Mouse (Mus musculus) right cerebral cortex, adult 2 months (tissue): ENCODE results near the gene Aldh6a1.
A peak's percentile ranks its signal among the peaks of the same experiment; 100 is the strongest.

Experiments
- DNase-seq, 2 experiments: peaks; one replicate each; pipeline ENCODE4 v3.0.0; 2021 to 2022; ENCODE audit warnings: low spot score in 2 of 2

The Aldh6a1 gene

DNA sequence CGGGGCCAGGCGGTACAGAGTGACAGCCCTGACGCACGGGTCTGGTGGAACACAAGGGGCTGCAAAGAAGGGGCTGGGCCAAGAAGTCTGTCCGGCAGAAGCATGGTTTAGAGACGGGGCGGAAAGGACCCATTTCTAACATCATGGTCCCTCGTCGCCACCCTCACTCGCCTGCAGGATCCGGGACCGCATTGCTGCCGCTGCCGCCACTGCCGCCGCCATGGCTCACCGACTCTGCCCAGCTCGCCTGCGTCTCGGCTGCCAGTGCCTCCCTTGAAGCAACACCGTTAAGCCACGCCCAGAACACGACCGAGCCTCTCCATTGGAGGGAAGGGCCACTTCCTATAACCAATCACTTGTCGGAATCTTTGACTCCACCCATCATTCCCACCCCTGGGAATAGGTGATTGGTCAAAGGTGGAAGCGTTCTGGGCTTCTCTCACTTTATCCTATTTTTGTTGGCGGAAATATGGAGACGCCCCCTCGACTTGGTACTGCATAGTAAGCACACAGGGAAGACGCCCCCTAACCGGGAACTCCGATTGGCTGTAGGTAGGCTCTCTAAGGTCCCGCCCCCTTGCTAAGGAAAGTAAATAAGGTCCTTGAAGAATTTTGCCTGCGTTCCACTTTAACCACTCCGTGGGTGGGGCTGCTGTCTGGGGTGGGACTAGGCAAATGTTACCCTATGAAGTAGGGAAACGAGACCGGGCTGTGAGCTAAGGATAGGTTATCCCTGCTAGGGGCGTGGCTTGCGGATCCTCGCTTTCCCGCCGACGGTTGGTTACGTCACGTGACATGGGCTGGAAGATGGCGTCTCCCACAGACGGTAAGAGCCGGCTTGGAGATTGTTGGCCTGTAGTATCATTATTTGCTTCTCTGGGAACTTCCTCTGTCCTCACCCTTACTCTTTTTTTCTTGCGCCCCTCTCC lies at the start of gene Aldh6a1, which contains the start of gene Lin52:
Gene Aldh6a1 (minus strand): TSS at position 287 of the 929 bp plus-strand sequence.
Gene Lin52 (plus strand): TSS at position 705 of the 929 bp plus-strand sequence.
- peak; percentile 97 for DNase-seq

GRCm38 (mm10) chr12:84496795-84497194 lies 46.0 kb upstream of the Aldh6a1 start:
- DNase-seq, result no peak

- no peak for DNase-seq
These were observed 36.7 kb upstream of the Aldh6a1 start for GRCm38 (mm10) chr12:84487324-84488056.

GRCm38 (mm10) chr12:84482778-84483585 lies 32.2 kb upstream of the Aldh6a1 start:
- no peak for DNase-seq

DNA sequence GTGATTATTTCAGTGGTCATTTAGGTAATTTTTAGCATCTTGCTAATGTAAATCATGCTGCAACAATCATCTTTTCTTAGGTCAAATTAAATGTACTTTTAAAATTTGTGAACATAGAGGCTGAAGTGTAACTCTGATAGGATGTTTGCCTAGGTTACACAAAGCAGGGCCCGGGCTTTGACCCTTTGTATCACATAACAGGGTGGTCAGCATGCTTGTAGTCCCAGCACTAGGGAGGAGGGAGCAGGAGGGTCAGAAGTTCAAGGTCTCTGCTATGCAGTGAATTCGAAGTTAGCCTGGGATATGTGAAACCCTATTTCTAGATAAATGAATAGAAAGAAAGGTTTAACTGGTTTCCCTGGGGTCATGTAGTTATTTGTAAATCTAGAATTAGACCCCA lies 30.4 kb upstream of the Aldh6a1 start:
- DNase-seq, result no peak

DNA sequence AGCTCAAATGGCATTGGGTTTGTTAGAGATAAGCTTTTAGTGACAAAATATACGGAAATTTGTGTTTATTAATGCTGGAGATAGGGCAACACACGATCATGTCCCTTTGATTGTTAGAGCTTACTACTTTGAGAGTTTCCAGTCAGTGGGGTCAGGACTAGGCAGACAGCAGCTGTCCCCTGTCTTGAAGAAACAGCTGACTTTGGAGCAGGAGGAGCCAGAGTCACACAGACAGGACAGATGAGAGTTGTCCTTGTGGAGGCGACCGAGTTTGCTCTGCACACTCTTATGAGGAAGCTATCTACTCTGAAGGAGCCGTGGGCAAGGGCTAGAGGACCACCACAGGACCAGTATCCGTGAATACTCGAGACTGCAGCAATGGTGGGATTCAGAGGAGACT lies 28.1 kb upstream of the Aldh6a1 start:
- no peak for DNase-seq

DNA sequence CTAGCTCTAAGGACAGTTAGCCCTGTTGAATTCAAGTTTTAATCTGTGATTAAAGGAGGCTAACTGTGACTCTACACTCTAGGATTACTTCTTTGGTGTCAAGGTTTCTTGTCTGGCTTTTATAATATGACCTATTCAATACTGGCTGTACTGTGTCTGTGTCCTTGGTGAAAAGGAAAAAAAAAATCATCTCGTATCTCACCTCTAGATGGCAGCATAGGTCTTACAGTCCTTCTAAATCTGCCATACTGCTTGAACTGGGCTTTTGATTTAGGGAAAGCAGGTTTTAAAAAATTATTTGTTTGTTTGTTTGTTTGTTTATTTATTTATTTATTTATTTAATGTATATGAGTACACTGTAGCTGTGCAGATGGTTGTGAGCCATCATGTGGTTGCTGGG lies 17.9 kb upstream of the Aldh6a1 start:
- DNase-seq, result peak in 1 of 2 experiments; percentile 10

DNA sequence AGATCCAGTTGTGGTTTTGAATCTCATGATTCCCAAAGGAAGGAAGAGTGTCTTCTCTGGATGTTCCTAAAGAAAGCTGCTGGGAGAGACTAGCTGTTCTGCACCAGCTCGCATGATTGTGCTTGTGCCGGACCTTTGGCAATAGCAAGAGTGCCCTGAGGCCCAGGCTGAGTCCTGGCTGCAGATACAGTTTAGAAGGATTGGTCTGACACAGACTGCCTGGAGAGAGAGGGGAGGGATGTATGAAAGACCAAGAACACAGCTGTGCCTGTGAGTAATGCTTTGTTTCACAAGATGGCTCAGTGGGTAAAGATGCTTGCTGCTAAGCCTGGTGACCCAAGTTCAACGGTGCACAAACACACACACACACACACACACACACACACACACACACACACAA lies 12.1 kb upstream of the Aldh6a1 start:
- DNase-seq, result no peak

DNA sequence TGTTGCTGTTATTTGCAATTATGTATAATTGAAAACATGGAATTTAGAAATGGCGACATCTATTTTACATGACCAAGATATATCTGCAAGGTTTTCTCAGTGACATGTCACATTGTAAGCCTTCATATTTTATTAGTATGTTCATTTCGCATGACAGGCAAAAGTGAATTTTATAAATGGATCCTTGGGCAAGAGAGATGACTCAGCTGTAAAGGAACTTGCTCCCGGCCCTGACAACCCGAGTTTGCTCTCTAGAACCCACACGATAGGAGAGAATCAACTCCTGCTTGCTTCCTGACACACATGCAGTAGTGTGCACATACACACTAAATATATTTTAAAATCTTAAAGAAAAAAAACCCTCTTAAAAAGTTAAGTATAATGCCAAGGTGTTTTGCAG lies 10.6 kb upstream of the Aldh6a1 start:
- DNase-seq, result no peak

GRCm38 (mm10) chr12:84459845-84460244 lies 9.0 kb upstream of the Aldh6a1 start:
- DNase-seq, result no peak

- no peak for DNase-seq
These were observed 6.1 kb upstream of the Aldh6a1 start for GRCm38 (mm10) chr12:84456911-84457310.

DNA sequence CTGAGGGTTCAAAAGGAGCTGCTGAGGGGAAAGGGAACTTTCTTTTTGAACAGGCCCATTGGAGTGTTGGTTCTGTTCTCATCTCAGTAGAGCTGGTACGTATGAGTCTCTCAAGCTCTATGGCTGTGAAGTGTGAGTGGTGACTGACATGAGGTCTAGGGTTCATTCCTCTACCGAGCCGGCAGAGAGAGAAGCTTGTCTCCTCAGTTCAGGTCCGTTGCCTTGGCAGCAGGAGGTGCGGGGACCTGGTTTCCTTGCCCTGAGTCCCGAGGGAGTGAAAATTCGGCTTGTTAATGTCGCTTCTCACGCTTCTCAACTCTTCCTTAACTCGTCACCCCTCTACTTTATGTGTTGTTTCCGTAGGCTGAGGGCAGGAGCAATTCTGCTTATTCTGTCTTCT lies 997 bp upstream of the Aldh6a1 start:
- DNase-seq, result no peak

DNA sequence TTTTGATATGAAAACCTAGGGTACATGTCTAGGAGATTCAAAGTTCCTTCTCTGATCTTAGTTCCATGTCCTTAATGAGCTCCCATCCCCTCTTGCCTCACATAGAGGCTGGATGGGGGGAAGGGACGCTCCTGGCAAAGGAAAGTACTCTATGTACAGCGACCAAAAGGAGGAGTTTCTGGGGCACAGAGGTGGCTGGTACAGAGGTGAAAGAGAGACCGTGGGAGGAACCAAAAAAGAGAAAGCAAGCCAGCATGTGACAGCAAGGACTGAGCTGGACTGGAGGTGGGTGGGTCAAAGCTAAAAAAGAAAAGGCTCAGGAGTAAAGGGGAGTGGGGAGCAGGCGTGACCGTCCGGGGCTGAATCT lies 470 bp downstream of the Aldh6a1 start:
- DNase-seq, result no peak

DNA sequence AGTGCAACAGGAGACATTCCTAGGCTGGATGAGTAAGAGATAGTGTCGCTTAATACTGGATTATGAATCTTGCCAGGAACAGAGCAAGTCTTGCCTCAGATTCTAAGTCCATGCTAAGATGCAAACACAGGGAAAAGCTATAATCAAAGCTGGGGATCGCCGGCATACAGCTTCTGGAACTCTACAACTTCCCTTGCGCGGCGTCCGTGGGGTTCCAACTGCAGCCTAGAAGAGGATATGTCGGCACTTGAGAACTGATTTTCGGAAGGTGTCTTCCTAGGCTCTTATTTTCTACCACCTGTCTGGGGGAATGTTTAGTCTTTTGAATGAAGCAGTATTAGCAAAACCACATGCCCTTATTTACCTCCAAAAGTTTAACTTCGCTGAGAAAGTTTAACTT lies 917 bp downstream of the Aldh6a1 start:
- peak in 1 of 2 experiments; percentile 7 for DNase-seq

- DNase-seq, result no peak
These were observed 2.6 kb downstream of the Aldh6a1 start for GRCm38 (mm10) chr12:84448181-84448580.

GRCm38 (mm10) chr12:84447386-84447785 lies 3.4 kb downstream of the Aldh6a1 start:
- no peak for DNase-seq

GRCm38 (mm10) chr12:84442526-84442925 lies 8.3 kb downstream of the Aldh6a1 start:
- no peak for DNase-seq

GRCm38 (mm10) chr12:84438697-84439096 lies 12.1 kb downstream of the Aldh6a1 start:
- DNase-seq, result no peak

- no peak for DNase-seq
These were observed 21.0 kb downstream of the Aldh6a1 start for GRCm38 (mm10) chr12:84429825-84430224.

- no peak for DNase-seq
These were observed 26.8 kb downstream of the Aldh6a1 start for GRCm38 (mm10) chr12:84423990-84424389.

- DNase-seq, result no peak
These were observed 33.2 kb downstream of the Aldh6a1 start for GRCm38 (mm10) chr12:84417605-84417922.
